Mouse (Mus musculus) gastrocnemius, adult 2 months (tissue): ENCODE measurements around the gene C2cd2l. TPM values are rescaled to one million over a fixed set of nuclear protein-coding genes. Genes with fewer than 3 reads are reported as not detected.
"Not testable (repeated sequence)": the region's sequence is repeated elsewhere in the genome, so short reads cannot be mapped to it uniquely, and the experiment has no call there.

Source experiments
- DNase-seq: peaks from one replicate; pipeline ENCODE4 v3.0.0; 2022
- H3K27ac ChIP-seq: fragments of 200-600 bp; 2 replicates; pipeline ENCODE4 v1.8.1; 2022; ENCODE audit warnings: mild to moderate bottlenecking
- H3K4me3 ChIP-seq: fragments of 200-600 bp; 2 replicates; pipeline ENCODE4 v1.8.1; 2022; ENCODE audit warnings: mild to moderate bottlenecking, moderate library complexity
- CTCF ChIP-seq: fragments of 200-600 bp; IDR thresholded peaks from 2 replicates; pipeline ENCODE4 v1.8.1; 2022; ENCODE audit warnings: antibody characterized with exemption, mild to moderate bottlenecking, moderate library complexity
- intact Hi-C: fragments of 180-260 bp; cut with DNase I; formaldehyde crosslinking; loops from one replicate; pipeline ENCODE4 v1.15.1; 2025
- long read RNA-seq, 2 experiments: library from polyadenylated mRNA; stranded (forward); transcript quantifications; one replicate each; pipeline ENCODE4 v2.0.0; 2021
- total RNA-seq, 2 experiments: library from RNA; stranded (reverse); gene quantifications; 2 replicates each; pipeline ENCODE4 v1.2.3; 2021

Gene C2cd2l
- total RNA-seq: 10 to 100 TPM; 14.9 to 17.8 TPM
- long read RNA-seq, experiment 1, full-length matches to known transcripts: 5 of 10 reads
- long read RNA-seq, experiment 1, partial matches to known transcripts: 4 of 10 reads
- long read RNA-seq, experiment 1, other reads (novel, unspliced or antisense): 1 of 10 reads
- long read RNA-seq, experiment 2, full-length matches to known transcripts: 10 of 19 reads
- long read RNA-seq, experiment 2, partial matches to known transcripts: 7 of 19 reads
- long read RNA-seq, experiment 2, other reads (novel, unspliced or antisense): 2 of 19 reads

- DNase-seq: peak; percentile 94
- Histone ChIP-seq H3K4me3 (peak within 1 kb of the TSS; percentile 100), H3K27ac (peak within 1 kb of the TSS; percentile 93)
- no peak for TF ChIP-seq CTCF
- intact Hi-C loops: loop anchor here (1.0 kb wide), 1 partner anchor 14 kb away; the partner anchor contains the start of gene H2afx
These were observed at the start of gene C2cd2l for GRCm38 (mm10) chr9:44319887-44320798. C2cd2l (minus strand) TSS chr9:44320285.

DNA sequence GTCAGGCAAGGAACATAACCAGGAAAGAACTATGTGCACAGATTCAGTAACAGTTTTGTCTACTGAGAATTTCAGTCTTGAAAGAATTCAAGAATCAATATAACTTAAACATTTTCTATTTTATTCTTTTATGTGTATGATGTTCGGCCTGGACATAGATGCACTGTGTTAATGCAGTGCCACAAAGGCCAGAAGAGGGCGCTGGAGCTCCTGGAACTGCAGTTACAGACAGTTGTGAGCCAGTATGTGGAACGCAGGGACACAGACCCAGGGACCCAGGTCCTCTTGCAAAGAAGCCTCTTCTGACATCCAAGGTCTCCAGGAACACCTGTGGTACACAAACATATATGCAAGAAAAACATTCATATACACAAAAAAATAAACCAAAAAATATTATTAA is 44.4 kb upstream of the C2cd2l start:
- DNase-seq: no peak
- intact Hi-C loops: no loop called here
- Histone ChIP-seq H3K27ac (no peak overlapping the region), H3K4me3 (no peak overlapping the region)
- peak; percentile 48 for TF ChIP-seq CTCF

DNA sequence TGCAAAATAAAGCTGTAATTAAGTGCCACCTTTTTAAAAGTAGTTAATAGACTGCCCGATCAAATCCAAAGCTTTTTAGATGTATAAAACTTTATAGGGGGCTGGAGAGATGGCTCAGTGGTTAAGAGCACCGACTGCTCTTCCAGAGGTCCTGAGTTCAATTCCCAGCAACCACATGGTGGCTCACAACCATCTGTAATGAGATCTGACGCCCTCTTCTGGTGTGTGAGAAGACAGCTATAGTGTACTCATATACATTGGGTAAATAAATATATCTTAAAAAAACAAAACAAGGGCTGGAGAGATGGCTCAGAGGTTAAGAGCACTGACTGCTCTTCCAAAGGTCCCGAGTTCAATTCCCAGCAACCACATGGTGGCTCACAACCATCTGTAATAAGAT is 41.8 kb upstream of the C2cd2l start:
- intact Hi-C loops, DNase-seq: not testable (repeated sequence)
- Histone ChIP-seq H3K4me3 (peak overlapping the region; percentile 74), H3K27ac (peak overlapping the region; percentile 87)

- Histone ChIP-seq H3K4me3 (peak within 1 kb of the TSS; percentile 74), H3K27ac (peak within 1 kb of the TSS; percentile 87)
- intact Hi-C loops: no loop called here
- DNase-seq: peak; percentile 96
- TF ChIP-seq CTCF: no peak
These were observed 41.3 kb upstream of the C2cd2l start, which contains the start of gene Vps11 for GRCm38 (mm10) chr9:44361190-44361917. Vps11 (minus strand) TSS chr9:44361670.

GRCm38 (mm10) chr9:44357207-44357606 is 37.1 kb upstream of the C2cd2l start:
- no peak for DNase-seq
- H3K27ac ChIP-seq: no peak overlapping the region
- intact Hi-C loops: loop anchor here (1.0 kb wide), 1 partner anchor 65 kb away; no protein-coding TSS in a partner anchor
- no peak overlapping the region for H3K4me3 ChIP-seq
- TF ChIP-seq CTCF: peak; percentile 52

- H3K4me3 ChIP-seq: no peak overlapping the region
- H3K27ac ChIP-seq: no peak overlapping the region
- intact Hi-C loops: no loop called here
- no peak for TF ChIP-seq CTCF
- DNase-seq: no peak
These were observed 33.1 kb upstream of the C2cd2l start for GRCm38 (mm10) chr9:44353142-44353541.

DNA sequence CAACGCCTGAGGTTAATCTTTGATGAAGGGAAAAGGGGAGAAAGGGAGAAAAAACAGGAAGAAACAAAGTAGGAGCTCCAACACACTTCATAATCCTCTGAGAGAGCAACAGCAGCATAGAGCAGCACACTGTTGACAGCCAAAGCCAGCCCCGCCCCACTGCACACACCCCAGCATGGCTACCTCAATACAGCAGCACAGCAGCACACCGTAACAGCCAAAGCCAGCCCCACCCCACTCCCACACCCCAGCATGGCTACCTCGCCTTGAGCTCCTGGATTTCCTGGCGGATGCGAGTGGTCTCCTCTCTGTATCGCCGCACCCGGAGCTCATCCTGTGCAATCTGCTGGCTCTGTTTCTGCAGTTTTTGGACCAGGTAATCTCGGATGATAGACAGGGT is 32.3 kb upstream of the C2cd2l start:
- H3K4me3 ChIP-seq: no peak overlapping the region
- DNase-seq: no peak
- no peak overlapping the region for H3K27ac ChIP-seq
- no peak for TF ChIP-seq CTCF
- intact Hi-C loops: no loop called here

DNA sequence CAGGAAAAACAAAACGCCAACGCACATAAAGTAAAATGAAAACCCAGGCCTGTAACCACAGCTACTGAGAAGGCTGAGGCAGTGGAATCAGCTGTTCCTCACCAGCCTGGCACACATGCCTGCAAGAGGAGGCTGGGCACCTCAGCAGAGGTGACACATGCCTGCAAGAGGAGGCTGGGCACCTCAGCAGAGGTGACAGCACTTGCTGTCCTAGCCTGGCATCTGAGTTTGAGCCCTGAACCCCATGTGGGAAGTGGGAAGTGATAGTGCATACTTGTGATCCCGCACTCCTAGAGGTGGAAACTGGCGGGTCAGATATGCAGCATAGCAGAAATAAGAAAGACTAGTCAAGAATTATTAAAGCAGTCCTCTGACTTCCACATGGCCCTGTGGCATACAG is 31.3 kb upstream of the C2cd2l start:
- Histone ChIP-seq H3K4me3 (no peak overlapping the region), H3K27ac (no peak overlapping the region)
- intact Hi-C loops: no loop called here
- DNase-seq: no peak
- TF ChIP-seq CTCF: no peak

DNA sequence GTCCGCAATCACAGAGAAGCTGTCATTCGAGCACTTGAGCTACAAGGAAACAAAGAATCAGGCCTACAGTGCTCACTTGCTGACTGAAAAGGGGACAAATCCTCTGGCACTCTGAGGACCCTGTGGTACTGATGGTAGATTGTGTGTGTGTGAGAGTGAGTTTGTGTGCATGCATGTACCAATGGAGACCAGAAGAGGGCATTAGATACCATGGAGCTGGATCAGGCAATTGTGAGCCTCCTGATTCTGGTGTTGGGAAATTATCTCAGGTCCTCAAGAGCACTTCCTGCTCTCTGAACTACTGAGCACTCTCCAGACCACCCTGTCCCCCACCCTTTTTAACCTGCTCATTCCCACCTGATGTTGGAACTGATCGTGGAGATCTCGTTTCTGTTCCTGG is 28.5 kb upstream of the C2cd2l start:
- intact Hi-C loops: no loop called here
- no peak for TF ChIP-seq CTCF
- DNase-seq: no peak
- no peak overlapping the region for H3K4me3 ChIP-seq
- H3K27ac ChIP-seq: no peak overlapping the region

- Histone ChIP-seq H3K4me3 (no peak overlapping the region), H3K27ac (no peak overlapping the region)
- DNase-seq: no peak
- no peak for TF ChIP-seq CTCF
- intact Hi-C loops: no loop called here
These were observed 27.5 kb upstream of the C2cd2l start for GRCm38 (mm10) chr9:44347621-44348020.

DNA sequence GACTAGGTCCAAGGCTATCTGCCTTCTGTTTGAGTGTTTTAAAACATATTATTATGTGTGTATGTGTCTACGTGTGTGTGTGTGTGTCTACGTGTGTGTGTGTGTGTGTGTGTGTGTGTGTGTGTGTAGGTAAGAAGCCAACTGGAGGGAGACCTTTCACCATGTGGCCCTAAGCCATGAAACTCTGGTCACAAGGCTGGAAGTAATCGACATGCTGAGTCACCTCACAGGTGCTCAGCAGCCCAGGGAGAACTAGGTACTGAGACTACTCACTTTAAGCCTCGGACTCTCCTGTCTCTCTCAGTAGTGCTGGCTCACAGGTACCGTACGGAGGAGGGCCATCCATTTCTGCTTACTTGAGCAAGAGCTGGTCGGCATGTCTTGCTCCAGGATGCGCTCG is 27.1 kb upstream of the C2cd2l start:
- intact Hi-C loops: no loop called here
- Histone ChIP-seq H3K27ac (no peak overlapping the region), H3K4me3 (no peak overlapping the region)
- TF ChIP-seq CTCF: no peak
- no peak for DNase-seq

- intact Hi-C loops: no loop called here
- DNase-seq: no peak
- no peak overlapping the region for H3K4me3 ChIP-seq
- H3K27ac ChIP-seq: no peak overlapping the region
- TF ChIP-seq CTCF: no peak
These were observed 25.7 kb upstream of the C2cd2l start for GRCm38 (mm10) chr9:44345570-44346433.
